Mouse (Mus musculus) liver, embryonic 14.5 days (tissue): ENCODE data around the gene Fam228a. TPM values are rescaled to one million over a fixed set of nuclear protein-coding genes. Genes with fewer than 3 reads are reported as not detected.
"Not testable (repeated sequence)": the region's sequence is repeated elsewhere in the genome, so short reads cannot be mapped to it uniquely, and the experiment has no call there.

Experiments used
- ATAC-seq: fragments of 200-750 bp; cut with Nextera tagmentation; 2 replicates; pipeline ENCODE4 v1.8.0; 2017; ENCODE audit warnings: moderate number of reproducible peaks, mild to moderate bottlenecking, moderate library complexity; ENCODE audit not compliant: insufficient read depth
- DNase-seq, 3 experiments: peaks; one replicate each; pipeline ENCODE4 v3.0.0-alpha.2; 2012 to 2013; ENCODE audit warnings: low read depth in 3 of 3, low spot score in 3 of 3
- H3K27ac ChIP-seq: fragments of 300-500 bp; sonication (generic); 2 replicates; pipeline ENCODE4 v1.5.1; 2014; ENCODE audit warnings: moderate library complexity, mild to moderate bottlenecking, control low read depth, inconsistent platforms
- H3K27me3 ChIP-seq: fragments of 300-500 bp; sonication (generic); 2 replicates; pipeline ENCODE4 v1.6.1; 2014; ENCODE audit warnings: mild to moderate bottlenecking, low read length, moderate library complexity; ENCODE audit not compliant: control insufficient read depth, insufficient read depth
- H3K36me3 ChIP-seq: fragments of 300-500 bp; sonication (generic); replicated peaks from 2 replicates; pipeline ENCODE4 v1.6.1; 2014; ENCODE audit warnings: low read depth; ENCODE audit not compliant: control insufficient read depth, insufficient read depth
- H3K4me1 ChIP-seq, 2 experiments: fragments of 200-500 bp in 1 of 2; fragments of 300-500 bp in 1 of 2; sonication (generic) in 1 of 2; replicated peaks; 2 replicates each; pipeline ENCODE4 v1.6.1; 2012 to 2014; ENCODE audit warnings: antibody characterized with exemption in 1 of 2, inconsistent platforms in 1 of 2, low read length in 1 of 2; ENCODE audit not compliant: control insufficient read depth in 2 of 2, insufficient read depth in 2 of 2
- H3K4me2 ChIP-seq: fragments of 300-500 bp; sonication (generic); 2 replicates; pipeline ENCODE4 v1.6.1; 2014; ENCODE audit warnings: low read depth, mild to moderate bottlenecking, control low read depth, moderate library complexity
- H3K4me3 ChIP-seq, 2 experiments: fragments of 200-500 bp in 1 of 2; fragments of 300-500 bp in 1 of 2; sonication (generic) in 1 of 2; 2 replicates each; pipeline ENCODE4 v1.5.1; 2012 to 2014; ENCODE audit warnings: low read depth in 2 of 2, low read length in 2 of 2, mild to moderate bottlenecking in 2 of 2, control low read depth in 1 of 2, inconsistent platforms in 1 of 2, moderate library complexity in 1 of 2; ENCODE audit not compliant: insufficient read depth in 1 of 2
- H3K9ac ChIP-seq: fragments of 300-500 bp; sonication (generic); replicated peaks from 2 replicates; pipeline ENCODE4 v1.6.1; 2014; ENCODE audit warnings: mild to moderate bottlenecking, control low read depth, moderate library complexity
- H3K9me3 ChIP-seq: fragments of 300-500 bp; sonication (generic); 2 replicates; pipeline ENCODE4 v1.6.1; 2016; ENCODE audit warnings: low read length, mixed read lengths; ENCODE audit not compliant: control insufficient read depth
- CTCF ChIP-seq: IDR thresholded peaks from 2 replicates; pipeline ENCODE4 v1.5.1; 2016; ENCODE audit warnings: antibody characterized with exemption, low read depth, control low read depth
- EP300 ChIP-seq: IDR thresholded peaks from 2 replicates; pipeline ENCODE4 v1.6.1; 2016; ENCODE audit warnings: antibody characterized with exemption, low read depth
- WGBS: fragments of 180-500 bp; shearing (Covaris S2); extraction: QIAGEN DNeasy Blood & Tissue Kit; methylation state at CpG from one replicate; pipeline ENCODE4 v1.1.7; 2014; ENCODE audit not compliant: insufficient replicate concordance; 5-methylcytosine and 5-hydroxymethylcytosine counted together
- polyA plus RNA-seq, 2 experiments: library from polyadenylated mRNA; depleted of rRNA in 1 of 2; stranded (reverse) in 1 of 2; unstranded in 1 of 2; fragments of >200 nt; fragmentation: Nextera tagmentation in 1 of 2; extraction: Ambion mirVana in 1 of 2; gene quantifications; 2 replicates each; pipeline versions ENCODE4 v1.2.1 to v1.2.3; 2012 to 2014

Gene Fam228a
- polyA plus RNA-seq, 2 experiments = 0.09 TPM; not detected in 1

GRCm38 (mm10) chr12:4708881-4709604 is 29.2 kb downstream of the Fam228a start:
- Histone ChIP-seq H3K4me2 (no peak overlapping the region), H3K4me3 (no peak overlapping the region), H3K36me3 (peaks cover 3% of the 10 kb centered on the region), H3K9me3 (no peaks in the 10 kb centered on the region), H3K27ac (no peak overlapping the region), H3K9ac (no peak overlapping the region), H3K4me1 (no peaks in the 10 kb centered on the region; a peak in 1 of 4 replicates), H3K27me3 (no peaks in the 10 kb centered on the region)
- ATAC-seq (no peak), DNase-seq (no peak)
- 80% methylated on average over 8 of the region's 8 CpGs for WGBS
- no peak for TF ChIP-seq EP300
- no peak for TF ChIP-seq CTCF

GRCm38 (mm10) chr12:4708296-4708695 is 29.9 kb downstream of the Fam228a start:
- Histone ChIP-seq H3K9ac (no peak overlapping the region), H3K27ac (no peak overlapping the region), H3K4me1 (no peaks in the 10 kb centered on the region; a peak in 1 of 4 replicates), H3K36me3 (peaks cover 3% of the 10 kb centered on the region), H3K4me3 (no peak overlapping the region), H3K9me3 (no peaks in the 10 kb centered on the region), H3K27me3 (no peaks in the 10 kb centered on the region), H3K4me2 (no peak overlapping the region)
- no peak for DNase-seq
- ATAC-seq = no peak
- 78% methylated on average over 4 of the region's 4 CpGs for WGBS
- TF ChIP-seq CTCF = no peak
- no peak for TF ChIP-seq EP300

- H3K27me3 ChIP-seq = no peaks in the 10 kb centered on the region
- ATAC-seq = no peak
- TF ChIP-seq CTCF (no peak), EP300 (no peak)
- H3K27ac ChIP-seq = no peak overlapping the region
- H3K9me3 ChIP-seq = no peaks in the 10 kb centered on the region
- no peak overlapping the region for H3K9ac ChIP-seq
- DNase-seq = no peak
- no peak overlapping the region for H3K4me3 ChIP-seq
- H3K36me3 ChIP-seq = peaks cover 2% of the 10 kb centered on the region
- WGBS = 81% methylated on average over 14 of the region's 14 CpGs
- no peak overlapping the region for H3K4me2 ChIP-seq
- H3K4me1 ChIP-seq = no peaks in the 10 kb centered on the region; a peak in 1 of 4 replicates
Measured at GRCm38 (mm10) chr12:4707488-4708017, 30.7 kb downstream of the Fam228a start.

- no peak overlapping the region for H3K4me2 ChIP-seq
- ATAC-seq (no peak), DNase-seq (no peak)
- H3K9ac ChIP-seq = no peak overlapping the region
- 81% methylated on average over 10 of the region's 10 CpGs for WGBS
- no peaks in the 10 kb centered on the region for H3K27me3 ChIP-seq
- no peak for TF ChIP-seq CTCF
- TF ChIP-seq EP300 = no peak
- no peaks in the 10 kb centered on the region for H3K9me3 ChIP-seq
- H3K27ac ChIP-seq = no peak overlapping the region
- H3K36me3 ChIP-seq = no peaks in the 10 kb centered on the region; the same call in none of the 2 replicates
- H3K4me1 ChIP-seq = no peaks in the 10 kb centered on the region; a peak in 1 of 4 replicates
- H3K4me3 ChIP-seq = no peak overlapping the region
Measured at GRCm38 (mm10) chr12:4706901-4707300, 31.3 kb downstream of the Fam228a start.

DNA sequence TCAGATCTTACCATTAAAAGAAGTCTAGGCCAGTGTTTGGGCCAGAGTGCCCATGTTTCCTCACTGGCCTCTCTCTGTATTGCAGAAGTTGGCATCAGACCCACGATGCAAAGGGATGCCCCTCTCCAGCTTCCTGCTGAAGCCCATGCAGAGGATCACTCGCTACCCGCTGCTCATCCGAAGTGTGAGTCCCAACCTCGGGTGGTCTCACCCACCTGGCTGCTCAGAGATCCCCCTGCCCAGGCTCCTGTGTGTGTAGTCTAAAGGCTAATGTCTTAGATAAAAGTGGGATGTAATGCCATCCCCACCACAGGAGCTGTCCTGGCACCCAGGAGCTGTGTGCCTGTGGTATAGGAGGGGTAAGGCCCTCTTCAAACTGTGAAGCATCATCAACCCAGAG is 32.1 kb downstream of the Fam228a start:
- H3K4me1 ChIP-seq = no peaks in the 10 kb centered on the region; a peak in 1 of 4 replicates
- DNase-seq (no peak), ATAC-seq (no peak)
- no peaks in the 10 kb centered on the region for H3K9me3 ChIP-seq
- no peak overlapping the region for H3K9ac ChIP-seq
- no peaks in the 10 kb centered on the region; the same call in none of the 2 replicates for H3K36me3 ChIP-seq
- H3K27me3 ChIP-seq = no peaks in the 10 kb centered on the region
- 80% methylated on average over 5 of the region's 5 CpGs for WGBS
- TF ChIP-seq CTCF (no peak), EP300 (no peak)
- no peak overlapping the region for H3K4me2 ChIP-seq
- no peak overlapping the region for H3K4me3 ChIP-seq
- H3K27ac ChIP-seq = no peak overlapping the region

DNA sequence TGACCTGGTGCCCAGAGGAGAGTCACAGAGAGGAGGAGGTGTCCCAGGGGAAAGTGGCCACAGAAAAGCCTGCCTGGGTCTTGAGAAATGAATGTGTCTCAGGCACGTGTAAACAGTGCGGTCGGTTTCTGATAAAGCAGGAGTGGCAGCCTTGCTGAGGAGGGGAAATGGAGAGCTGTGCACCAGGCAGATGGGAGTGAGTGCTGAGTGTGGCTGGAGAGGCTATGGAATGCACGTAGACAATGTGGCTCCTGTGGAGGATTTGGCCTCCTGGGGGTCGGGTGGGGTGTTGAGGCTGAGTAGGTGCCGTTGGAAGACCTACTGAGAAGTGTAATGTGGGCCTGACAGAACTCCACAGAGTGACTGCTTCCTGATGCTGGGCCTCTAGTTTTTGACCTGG is 32.6 kb downstream of the Fam228a start:
- WGBS = 59% methylated on average over 6 of the region's 6 CpGs
- H3K9me3 ChIP-seq, ATAC-seq, DNase-seq, H3K9ac ChIP-seq, H3K27ac ChIP-seq, H3K36me3 ChIP-seq, H3K27me3 ChIP-seq, H3K4me1 ChIP-seq, H3K4me2 ChIP-seq, H3K4me3 ChIP-seq: not testable (repeated sequence)
